Mouse (Mus musculus): ENCODE results near the gene Zpbp2. TPM values are rescaled to one million over a fixed set of nuclear protein-coding genes. Genes with fewer than 3 reads are reported as not detected.
A peak's percentile ranks its signal among the peaks of the same experiment; 100 is the strongest.
"Not testable (repeated sequence)": the region's sequence is repeated elsewhere in the genome, so short reads cannot be mapped to it uniquely, and the experiment has no call there.

Gene Zpbp2
- total and polyA plus RNA-seq, 2 experiments from 2014 or later: not detected

DNA sequence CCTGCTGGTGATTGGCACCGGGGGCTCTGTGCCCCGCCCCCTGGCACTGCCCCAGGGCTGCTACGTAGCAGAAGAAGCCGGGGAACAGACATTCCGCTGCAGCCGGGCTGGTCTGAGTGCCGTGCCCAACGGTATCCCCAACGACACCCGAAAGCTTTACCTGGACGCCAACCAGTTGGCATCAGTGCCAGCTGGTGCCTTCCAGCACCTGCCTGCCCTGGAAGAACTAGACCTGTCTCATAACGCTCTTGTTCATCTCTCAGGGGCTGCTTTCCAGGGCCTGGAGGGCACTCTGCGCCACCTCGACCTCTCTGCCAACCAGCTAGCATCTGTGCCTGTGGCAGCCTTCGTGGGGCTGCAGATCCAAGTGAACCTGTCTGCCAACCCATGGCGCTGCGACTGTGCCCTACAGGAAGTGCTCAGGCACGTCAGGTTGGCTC is 48.0 kb downstream of the Zpbp2 start:
- 44% methylated on average over 18 of the region's 18 CpGs for WGBS
- H3K4me1 ChIP-seq (ENCODE audit: insufficient read depth): no peaks in the 10 kb centered on the region
- TF ChIP-seq CTCF (IDR thresholded peaks at IDR 0.05; ENCODE audit: low read depth): no peak
- no peaks in the 10 kb centered on the region for H3K9me3 ChIP-seq (ENCODE audit: low read length)
- no peaks in the 10 kb centered on the region for H3K36me3 ChIP-seq (ENCODE audit: insufficient read depth)
- no peak overlapping the region for H3K27ac ChIP-seq (ENCODE audit: low read depth, low read length)
- H3K4me2 ChIP-seq (ENCODE audit: low read depth): peak overlapping the region; percentile 26
- no peaks in the 10 kb centered on the region; the same call in 1 of the 2 replicates for H3K27me3 ChIP-seq (ENCODE audit: insufficient read depth, low read length)
- no peak overlapping the region for H3K9ac ChIP-seq
- no peak overlapping the region for H3K4me3 ChIP-seq (ENCODE audit: low read depth, low read length)
- ATAC-seq (peak; percentile 61), DNase-seq (peak; percentile 35)

DNA sequence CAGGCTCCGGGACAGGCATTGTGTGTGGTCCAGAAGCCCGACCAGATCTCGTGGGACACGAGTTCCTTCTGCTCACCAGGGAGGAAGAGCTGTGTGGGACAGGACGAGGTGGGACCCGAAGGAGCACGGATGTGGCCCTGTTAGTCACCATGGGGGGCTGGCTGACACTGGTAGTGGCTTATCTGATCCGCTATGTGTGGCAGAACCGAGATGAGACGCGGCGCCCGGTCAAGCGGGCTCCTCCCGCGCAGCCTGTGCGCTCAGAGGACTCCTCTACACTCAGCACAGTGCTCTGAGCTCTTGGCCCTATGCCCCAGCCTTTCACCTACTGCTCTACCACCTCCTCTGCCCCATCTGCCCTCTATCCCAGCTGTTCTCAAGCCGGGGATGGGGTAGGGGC is 48.4 kb downstream of the Zpbp2 start:
- H3K4me1 ChIP-seq (ENCODE audit: insufficient read depth): no peaks in the 10 kb centered on the region
- TF ChIP-seq CTCF (IDR thresholded peaks at IDR 0.05; ENCODE audit: low read depth): no peak
- WGBS: 38% methylated on average over 18 of the region's 18 CpGs
- ATAC-seq: no peak
- no peaks in the 10 kb centered on the region for H3K9me3 ChIP-seq (ENCODE audit: low read length)
- no peak overlapping the region for H3K27ac ChIP-seq (ENCODE audit: low read depth, low read length)
- no peaks in the 10 kb centered on the region; the same call in 1 of the 2 replicates for H3K27me3 ChIP-seq (ENCODE audit: insufficient read depth, low read length)
- peak overlapping the region; percentile 26 for H3K4me2 ChIP-seq (ENCODE audit: low read depth)
- H3K9ac ChIP-seq: no peak overlapping the region
- no peaks in the 10 kb centered on the region for H3K36me3 ChIP-seq (ENCODE audit: insufficient read depth)
- no peak for DNase-seq
- H3K4me3 ChIP-seq (ENCODE audit: low read depth, low read length): no peak overlapping the region

DNA sequence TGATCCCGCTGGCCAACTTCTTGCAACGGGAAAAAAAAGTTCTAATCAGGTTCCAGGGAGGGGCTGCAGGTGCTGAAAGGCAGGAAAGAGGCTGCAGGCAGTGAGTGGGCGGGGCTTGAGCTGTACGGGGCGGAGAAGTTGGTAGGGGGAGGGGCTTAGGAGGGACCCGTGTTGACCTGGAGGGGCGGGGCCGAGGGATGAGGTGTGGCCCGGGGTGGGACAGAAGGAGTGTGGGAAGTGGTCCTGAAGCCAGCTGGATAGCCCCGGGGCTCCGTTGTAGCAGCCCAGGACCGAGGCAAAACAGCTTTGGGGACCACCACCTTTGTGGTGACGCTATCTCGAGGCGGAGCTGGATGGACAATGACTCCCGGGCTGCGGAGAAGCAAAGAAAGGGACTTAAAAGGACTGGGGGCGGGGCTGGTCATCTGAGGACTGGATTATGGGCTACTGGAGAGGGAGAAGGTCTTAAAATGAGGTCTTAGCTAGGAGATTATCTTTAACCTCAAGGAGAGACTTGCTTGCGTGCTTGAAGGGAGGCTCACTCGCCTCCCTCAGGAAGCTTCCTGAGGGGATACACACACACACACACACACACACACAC is 51.3 kb downstream of the Zpbp2 start:
- Histone ChIP-seq H3K4me2 (ENCODE audit: low read depth) (peak overlapping the region; percentile 39), H3K36me3 (ENCODE audit: insufficient read depth) (no peaks in the 10 kb centered on the region), H3K27me3 (ENCODE audit: insufficient read depth, low read length) (no peaks in the 10 kb centered on the region; the same call in 1 of the 2 replicates), H3K9ac (no peak overlapping the region), H3K4me3 (ENCODE audit: low read depth, low read length) (no peak overlapping the region), H3K27ac (ENCODE audit: low read depth, low read length) (no peak overlapping the region), H3K4me1 (ENCODE audit: insufficient read depth) (no peaks in the 10 kb centered on the region), H3K9me3 (ENCODE audit: low read length) (no peaks in the 10 kb centered on the region)
- WGBS: 2% methylated on average over 20 of the region's 20 CpGs
- DNase-seq (no peak), ATAC-seq (no peak)
- TF ChIP-seq CTCF (IDR thresholded peaks at IDR 0.05; ENCODE audit: low read depth): no peak

DNA sequence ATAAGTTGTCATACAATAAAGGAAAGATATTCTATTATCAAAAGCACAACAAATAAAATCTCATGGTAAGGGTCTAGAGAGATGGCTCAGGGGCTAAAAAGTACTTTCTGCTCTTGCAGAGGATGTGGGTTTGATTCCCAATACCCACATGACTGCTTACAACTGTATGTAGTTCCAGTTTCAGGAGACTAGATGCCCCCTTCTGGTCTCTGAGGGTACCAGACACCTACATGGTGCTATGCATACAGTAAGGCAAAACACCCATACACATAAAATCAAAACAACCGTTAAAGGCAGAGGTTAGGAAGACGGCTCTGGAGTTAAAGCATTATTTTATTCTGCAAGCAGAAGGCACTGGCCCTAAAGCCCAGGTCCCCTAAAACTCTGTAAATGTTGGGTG is 53.1 kb downstream of the Zpbp2 start:
- DNase-seq: no peak
- no peak for ATAC-seq
- H3K4me3 ChIP-seq (ENCODE audit: low read depth, low read length): no peak overlapping the region
- no peak overlapping the region for H3K27ac ChIP-seq (ENCODE audit: low read depth, low read length)
- H3K4me1 ChIP-seq (ENCODE audit: insufficient read depth): no peaks in the 10 kb centered on the region
- TF ChIP-seq CTCF (IDR thresholded peaks at IDR 0.05; ENCODE audit: low read depth): no peak
- WGBS: 89% methylated on average over 2 of the region's 2 CpGs
- H3K27me3 ChIP-seq (ENCODE audit: insufficient read depth, low read length): no peaks in the 10 kb centered on the region; the same call in 1 of the 2 replicates
- no peak overlapping the region for H3K4me2 ChIP-seq (ENCODE audit: low read depth)
- H3K36me3 ChIP-seq (ENCODE audit: insufficient read depth): no peaks in the 10 kb centered on the region
- no peaks in the 10 kb centered on the region for H3K9me3 ChIP-seq (ENCODE audit: low read length)
- no peak overlapping the region for H3K9ac ChIP-seq

DNA sequence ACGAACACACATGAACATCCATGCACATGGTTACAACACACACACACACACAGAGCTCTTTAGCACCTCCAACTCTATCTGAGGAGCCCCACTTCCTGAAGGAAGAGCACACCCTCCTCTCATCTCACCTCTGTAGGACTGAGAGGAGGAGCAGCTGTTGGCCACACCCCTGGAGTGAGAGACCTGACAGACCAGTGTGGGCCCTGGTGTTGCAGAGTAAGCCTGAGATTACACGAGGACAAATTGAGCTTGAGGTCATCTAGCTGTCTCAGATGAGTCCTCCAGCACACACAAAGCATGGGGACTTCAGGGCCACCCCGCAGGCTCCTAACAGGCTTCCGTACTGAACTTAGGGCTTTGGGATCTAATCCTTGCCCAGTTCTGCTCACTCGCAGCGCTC is 54.0 kb downstream of the Zpbp2 start:
- WGBS: 69% methylated on average over 6 of the region's 6 CpGs
- H3K27me3 ChIP-seq (ENCODE audit: insufficient read depth, low read length); ATAC-seq; H3K4me1 ChIP-seq (ENCODE audit: insufficient read depth); H3K27ac ChIP-seq (ENCODE audit: low read depth, low read length); H3K4me2 ChIP-seq (ENCODE audit: low read depth); H3K4me3 ChIP-seq (ENCODE audit: low read depth, low read length); H3K9ac ChIP-seq; H3K36me3 ChIP-seq (ENCODE audit: insufficient read depth); H3K9me3 ChIP-seq (ENCODE audit: low read length); DNase-seq: not testable (repeated sequence)

DNA sequence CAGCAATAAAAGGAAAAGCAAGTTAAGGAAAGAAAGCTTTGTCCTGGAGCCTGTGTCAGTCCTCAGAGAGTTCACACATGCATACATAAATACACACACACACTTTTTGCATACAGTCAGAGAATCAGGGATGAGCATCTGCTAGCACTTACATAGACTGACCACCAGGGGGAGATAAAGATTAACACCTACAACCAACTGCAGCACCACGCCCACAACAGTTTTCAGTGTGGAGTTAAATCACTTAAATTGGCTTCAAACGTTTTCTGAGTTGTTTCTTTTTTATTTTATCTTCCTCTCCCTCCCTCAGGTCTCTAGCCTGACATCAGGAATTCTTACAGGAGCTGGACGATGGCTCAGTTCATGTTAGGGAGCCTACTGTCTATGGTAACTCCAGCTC is 55.9 kb downstream of the Zpbp2 start:
- WGBS: 13% methylated on average over 3 of the region's 3 CpGs
- TF ChIP-seq CTCF (IDR thresholded peaks at IDR 0.05; ENCODE audit: low read depth): peak; percentile 91
- ATAC-seq: peak; percentile 65; the same call in 1 of the 2 replicates
- Histone ChIP-seq H3K4me3 (ENCODE audit: low read depth, low read length) (no peak overlapping the region), H3K36me3 (ENCODE audit: insufficient read depth) (no peaks in the 10 kb centered on the region), H3K9ac (no peak overlapping the region), H3K9me3 (ENCODE audit: low read length) (no peaks in the 10 kb centered on the region), H3K4me1 (ENCODE audit: insufficient read depth) (no peaks in the 10 kb centered on the region), H3K27ac (ENCODE audit: low read depth, low read length) (no peak overlapping the region), H3K27me3 (ENCODE audit: insufficient read depth, low read length) (no peaks in the 10 kb centered on the region; the same call in 1 of the 2 replicates), H3K4me2 (ENCODE audit: low read depth) (no peak overlapping the region)
- DNase-seq: peak; percentile 76

Other genes with a start within 250 kb of the Zpbp2 start
- gene Neurod2, start 221.4 kb upstream of the Zpbp2 start, total RNA-seq (2014; rRNA removed): 133 and 140 TPM in 2 replicates
- 74.9 and 77.3 TPM in 2 replicates for gene Neurod2, start 221.4 kb upstream of the Zpbp2 start, polyA plus RNA-seq (2015; fragmentation: Nextera tagmentation; extraction: Ambion mirVana)
- gene Ppp1r1b, start 202.7 kb upstream of the Zpbp2 start, total RNA-seq (2014; rRNA removed): 19.4 and 32.5 TPM in 2 replicates
- gene Ppp1r1b, start 202.7 kb upstream of the Zpbp2 start, polyA plus RNA-seq (2015; fragmentation: Nextera tagmentation; extraction: Ambion mirVana): 91.4 and 121 TPM in 2 replicates
- 36.2 and 39.4 TPM in 2 replicates for gene Stard3, start 192.7 kb upstream of the Zpbp2 start, total RNA-seq (2014; rRNA removed)
- 31.6 and 32.2 TPM in 2 replicates for gene Stard3, start 192.7 kb upstream of the Zpbp2 start, polyA plus RNA-seq (2015; fragmentation: Nextera tagmentation; extraction: Ambion mirVana)
- gene Tcap, start 167.3 kb upstream of the Zpbp2 start, total RNA-seq (2014; rRNA removed): 0.23 TPM in 1 of 2 replicates, not detected in the other
- gene Tcap, start 167.3 kb upstream of the Zpbp2 start, polyA plus RNA-seq (2015; fragmentation: Nextera tagmentation; extraction: Ambion mirVana): not detected in 2 replicates
- gene Pnmt, start 164.6 kb upstream of the Zpbp2 start, total RNA-seq (2014; rRNA removed): 1.0 and 1.8 TPM in 2 replicates
- gene Pnmt, start 164.6 kb upstream of the Zpbp2 start, polyA plus RNA-seq (2015; fragmentation: Nextera tagmentation; extraction: Ambion mirVana): 1.7 and 3.5 TPM in 2 replicates
- 10.9 and 11.0 TPM in 2 replicates for gene Pgap3, start 150.6 kb upstream of the Zpbp2 start, total RNA-seq (2014; rRNA removed)
- 7.1 and 7.6 TPM in 2 replicates for gene Pgap3, start 150.6 kb upstream of the Zpbp2 start, polyA plus RNA-seq (2015; fragmentation: Nextera tagmentation; extraction: Ambion mirVana)
- 3.8 and 4.9 TPM in 2 replicates for gene Erbb2, start 138.6 kb upstream of the Zpbp2 start, total RNA-seq (2014; rRNA removed)
- 2.4 and 3.7 TPM in 2 replicates for gene Erbb2, start 138.6 kb upstream of the Zpbp2 start, polyA plus RNA-seq (2015; fragmentation: Nextera tagmentation; extraction: Ambion mirVana)
- gene Mien1, start 112.1 kb upstream of the Zpbp2 start, total RNA-seq (2014; rRNA removed): 73.1 and 105 TPM in 2 replicates
- 272 and 326 TPM in 2 replicates for gene Mien1, start 112.1 kb upstream of the Zpbp2 start, polyA plus RNA-seq (2015; fragmentation: Nextera tagmentation; extraction: Ambion mirVana)
- gene Grb7, start 104.7 kb upstream of the Zpbp2 start, total RNA-seq (2014; rRNA removed): 1.2 and 2.1 TPM in 2 replicates
- gene Grb7, start 104.7 kb upstream of the Zpbp2 start, polyA plus RNA-seq (2015; fragmentation: Nextera tagmentation; extraction: Ambion mirVana): 0.88 and 1.3 TPM in 2 replicates
- gene Ikzf3, start 5.1 kb upstream of the Zpbp2 start, total RNA-seq (2014; rRNA removed): 0.14 and 0.15 TPM in 2 replicates
- 0.21 and 0.23 TPM in 2 replicates for gene Ikzf3, start 5.1 kb upstream of the Zpbp2 start, polyA plus RNA-seq (2015; fragmentation: Nextera tagmentation; extraction: Ambion mirVana)
- gene Ormdl3, start 36.3 kb downstream of the Zpbp2 start, total RNA-seq (2014; rRNA removed): 99.8 and 115 TPM in 2 replicates
- gene Ormdl3, start 36.3 kb downstream of the Zpbp2 start, polyA plus RNA-seq (2015; fragmentation: Nextera tagmentation; extraction: Ambion mirVana): 114 and 119 TPM in 2 replicates
- not detected in 2 replicates for gene Lrrc3c, start 47.2 kb downstream of the Zpbp2 start, total RNA-seq (2014; rRNA removed)
- not detected in 2 replicates for gene Lrrc3c, start 47.2 kb downstream of the Zpbp2 start, polyA plus RNA-seq (2015; fragmentation: Nextera tagmentation; extraction: Ambion mirVana)
- 0.29 TPM in 1 of 2 replicates, not detected in the other for gene Gm12355, start 74.6 kb downstream of the Zpbp2 start, total RNA-seq (2014; rRNA removed)
- 0.68 and 0.98 TPM in 2 replicates for gene Gm12355, start 74.6 kb downstream of the Zpbp2 start, polyA plus RNA-seq (2015; fragmentation: Nextera tagmentation; extraction: Ambion mirVana)
- gene Gsdma3, start 75.3 kb downstream of the Zpbp2 start, total RNA-seq (2014; rRNA removed): not detected in 2 replicates
- not detected in 2 replicates for gene Gsdma3, start 75.3 kb downstream of the Zpbp2 start, polyA plus RNA-seq (2015; fragmentation: Nextera tagmentation; extraction: Ambion mirVana)
- not detected in 2 replicates for gene Gsdma2, start 95.7 kb downstream of the Zpbp2 start, total RNA-seq (2014; rRNA removed)
- gene Gsdma2, start 95.7 kb downstream of the Zpbp2 start, polyA plus RNA-seq (2015; fragmentation: Nextera tagmentation; extraction: Ambion mirVana): 0.11 TPM in 1 of 2 replicates, not detected in the other
- not detected in 2 replicates for gene Gsdma, start 113.3 kb downstream of the Zpbp2 start, total RNA-seq (2014; rRNA removed)
- gene Gsdma, start 113.3 kb downstream of the Zpbp2 start, polyA plus RNA-seq (2015; fragmentation: Nextera tagmentation; extraction: Ambion mirVana): 0.15 TPM in 1 of 2 replicates, not detected in the other
- 83.8 and 113 TPM in 2 replicates for gene Psmd3, start 131.5 kb downstream of the Zpbp2 start, total RNA-seq (2014; rRNA removed)
- 183 and 202 TPM in 2 replicates for gene Psmd3, start 131.5 kb downstream of the Zpbp2 start, polyA plus RNA-seq (2015; fragmentation: Nextera tagmentation; extraction: Ambion mirVana)
- gene Csf3, start 150.2 kb downstream of the Zpbp2 start, total RNA-seq (2014; rRNA removed): not detected in 2 replicates
- gene Csf3, start 150.2 kb downstream of the Zpbp2 start, polyA plus RNA-seq (2015; fragmentation: Nextera tagmentation; extraction: Ambion mirVana): not detected in 2 replicates
- 54.0 and 66.5 TPM in 2 replicates for gene Med24, start 178.3 kb downstream of the Zpbp2 start, total RNA-seq (2014; rRNA removed)
- gene Med24, start 178.3 kb downstream of the Zpbp2 start, polyA plus RNA-seq (2015; fragmentation: Nextera tagmentation; extraction: Ambion mirVana): 46.4 and 49.3 TPM in 2 replicates
- 1,003 and 1,159 TPM in 2 replicates for gene Thra, start 189.5 kb downstream of the Zpbp2 start, total RNA-seq (2014; rRNA removed)
- 223 and 233 TPM in 2 replicates for gene Thra, start 189.5 kb downstream of the Zpbp2 start, polyA plus RNA-seq (2015; fragmentation: Nextera tagmentation; extraction: Ambion mirVana)
- 4.5 and 6.7 TPM in 2 replicates for gene Nr1d1, start 224.2 kb downstream of the Zpbp2 start, total RNA-seq (2014; rRNA removed)
- gene Nr1d1, start 224.2 kb downstream of the Zpbp2 start, polyA plus RNA-seq (2015; fragmentation: Nextera tagmentation; extraction: Ambion mirVana): 10.8 and 11.4 TPM in 2 replicates
- 87.2 and 94.6 TPM in 2 replicates for gene Msl1, start 244.4 kb downstream of the Zpbp2 start, total RNA-seq (2014; rRNA removed)
- gene Msl1, start 244.4 kb downstream of the Zpbp2 start, polyA plus RNA-seq (2015; fragmentation: Nextera tagmentation; extraction: Ambion mirVana): 16.3 and 24.1 TPM in 2 replicates